Mouse (Mus musculus): ENCODE measurements at regions not wholly inside any gene's neighbourhood (a gene's known extent, or its start where the extent isn't known, plus 50 kb on each side); places are given as distances from the start of the nearest gene placed in this dataset.

- Histone ChIP-seq H3K27ac (ENCODE audit: insufficient read depth, low read length) (no peak overlapping the region), H3K4me1 (ENCODE audit: control insufficient read depth, insufficient read depth, low read length) (no peaks in the 10 kb centered on the region), H3K4me3 (ENCODE audit: insufficient read depth, low read length) (no peak overlapping the region)
- TF ChIP-seq POLR2A (IDR thresholded peaks at IDR 0.05; ENCODE audit: extremely low read depth, insufficient read depth, low read length) (no peak), CTCF (IDR thresholded peaks at IDR 0.05; ENCODE audit: extremely low read depth, insufficient read depth, low read length) (no peak)
Measured at GRCm38 (mm10) chr5:95864252-95864651, 88.5 kb downstream of the E330014E10Rik start.

GRCm38 (mm10) chr5:95864725-95865492 lies 89.1 kb downstream of the E330014E10Rik start:
- Histone ChIP-seq H3K4me1 (ENCODE audit: control insufficient read depth, insufficient read depth, low read length) (no peaks in the 10 kb centered on the region), H3K4me3 (ENCODE audit: insufficient read depth, low read length) (no peak overlapping the region), H3K27ac (ENCODE audit: insufficient read depth, low read length) (no peak overlapping the region)
- no peak for TF ChIP-seq CTCF (IDR thresholded peaks at IDR 0.05; ENCODE audit: extremely low read depth, insufficient read depth, low read length)
- TF ChIP-seq POLR2A (IDR thresholded peaks at IDR 0.05; ENCODE audit: extremely low read depth, insufficient read depth, low read length), result no peak

- no peak for TF ChIP-seq POLR2A (IDR thresholded peaks at IDR 0.05; ENCODE audit: extremely low read depth, insufficient read depth, low read length)
- no peak for TF ChIP-seq CTCF (IDR thresholded peaks at IDR 0.05; ENCODE audit: extremely low read depth, insufficient read depth, low read length)
- H3K4me1 ChIP-seq (ENCODE audit: control insufficient read depth, insufficient read depth, low read length), result no peaks in the 10 kb centered on the region
Measured at GRCm38 (mm10) chr5:95865516-95865915, 89.7 kb downstream of the E330014E10Rik start.

GRCm38 (mm10) chr5:95866848-95867495 lies 89.8 kb upstream of the Cxcl13 start:
- no peaks in the 10 kb centered on the region for H3K4me1 ChIP-seq (ENCODE audit: control insufficient read depth, insufficient read depth, low read length)
- H3K4me3 ChIP-seq (ENCODE audit: insufficient read depth, low read length), result no peak overlapping the region
- TF ChIP-seq CTCF (IDR thresholded peaks at IDR 0.05; ENCODE audit: extremely low read depth, insufficient read depth, low read length) (no peak), POLR2A (IDR thresholded peaks at IDR 0.05; ENCODE audit: extremely low read depth, insufficient read depth, low read length) (no peak)
- no peak overlapping the region for H3K27ac ChIP-seq (ENCODE audit: insufficient read depth, low read length)

More at GRCm38 (mm10) chr5:95865516-95865915, 89.7 kb downstream of the E330014E10Rik start:
- Histone ChIP-seq H3K4me3 (ENCODE audit: insufficient read depth, low read length) (no peak overlapping the region), H3K27ac (ENCODE audit: insufficient read depth, low read length) (no peak overlapping the region)

GRCm38 (mm10) chr5:95870336-95870845 lies 86.4 kb upstream of the Cxcl13 start:
- TF ChIP-seq CTCF (IDR thresholded peaks at IDR 0.05; ENCODE audit: extremely low read depth, insufficient read depth, low read length) (no peak), POLR2A (IDR thresholded peaks at IDR 0.05; ENCODE audit: extremely low read depth, insufficient read depth, low read length) (no peak)
- no peaks in the 10 kb centered on the region for H3K4me1 ChIP-seq (ENCODE audit: control insufficient read depth, insufficient read depth, low read length)
- no peak overlapping the region for H3K27ac ChIP-seq (ENCODE audit: insufficient read depth, low read length)
- no peak overlapping the region for H3K4me3 ChIP-seq (ENCODE audit: insufficient read depth, low read length)

- Histone ChIP-seq H3K4me1 (ENCODE audit: control insufficient read depth, insufficient read depth, low read length) (no peaks in the 10 kb centered on the region), H3K27ac (ENCODE audit: insufficient read depth, low read length) (no peak overlapping the region), H3K4me3 (ENCODE audit: insufficient read depth, low read length) (no peak overlapping the region)
- TF ChIP-seq POLR2A (IDR thresholded peaks at IDR 0.05; ENCODE audit: extremely low read depth, insufficient read depth, low read length) (no peak), CTCF (IDR thresholded peaks at IDR 0.05; ENCODE audit: extremely low read depth, insufficient read depth, low read length) (no peak)
Measured at GRCm38 (mm10) chr5:95874969-95875368, 81.8 kb upstream of the Cxcl13 start.

- no peak for TF ChIP-seq POLR2A (IDR thresholded peaks at IDR 0.05; ENCODE audit: extremely low read depth, insufficient read depth, low read length)
- TF ChIP-seq CTCF (IDR thresholded peaks at IDR 0.05; ENCODE audit: extremely low read depth, insufficient read depth, low read length), result peak; percentile 80
- no peak overlapping the region for H3K27ac ChIP-seq (ENCODE audit: insufficient read depth, low read length)
- H3K4me3 ChIP-seq (ENCODE audit: insufficient read depth, low read length), result no peak overlapping the region
- no peaks in the 10 kb centered on the region for H3K4me1 ChIP-seq (ENCODE audit: control insufficient read depth, insufficient read depth, low read length)
Measured at GRCm38 (mm10) chr5:95880914-95881313, 75.8 kb upstream of the Cxcl13 start.

All from cortical plate, adult 2 months (tissue).